Mouse (Mus musculus) thymus, adult 2 months (tissue): ENCODE measurements around the gene Camk2n1.

Experiments
- CTCF ChIP-seq: fragments of 200-500 bp; IDR thresholded peaks from 2 replicates; pipeline ENCODE4 v1.5.1; 2012; ENCODE audit warnings: mild to moderate bottlenecking, control low read depth, low read length, moderate library complexity, borderline replicate concordance; ENCODE audit not compliant: control insufficient read depth, poor library complexity, insufficient read depth; ENCODE audit errors: extremely low read depth
- POLR2A ChIP-seq: fragments of 200-500 bp; IDR thresholded peaks from 2 replicates; pipeline ENCODE4 v1.6.1; 2012; ENCODE audit warnings: mild to moderate bottlenecking, low read length, control low read depth, moderate library complexity; ENCODE audit not compliant: control insufficient read depth, poor library complexity, insufficient read depth; ENCODE audit errors: extremely low read depth

DNA sequence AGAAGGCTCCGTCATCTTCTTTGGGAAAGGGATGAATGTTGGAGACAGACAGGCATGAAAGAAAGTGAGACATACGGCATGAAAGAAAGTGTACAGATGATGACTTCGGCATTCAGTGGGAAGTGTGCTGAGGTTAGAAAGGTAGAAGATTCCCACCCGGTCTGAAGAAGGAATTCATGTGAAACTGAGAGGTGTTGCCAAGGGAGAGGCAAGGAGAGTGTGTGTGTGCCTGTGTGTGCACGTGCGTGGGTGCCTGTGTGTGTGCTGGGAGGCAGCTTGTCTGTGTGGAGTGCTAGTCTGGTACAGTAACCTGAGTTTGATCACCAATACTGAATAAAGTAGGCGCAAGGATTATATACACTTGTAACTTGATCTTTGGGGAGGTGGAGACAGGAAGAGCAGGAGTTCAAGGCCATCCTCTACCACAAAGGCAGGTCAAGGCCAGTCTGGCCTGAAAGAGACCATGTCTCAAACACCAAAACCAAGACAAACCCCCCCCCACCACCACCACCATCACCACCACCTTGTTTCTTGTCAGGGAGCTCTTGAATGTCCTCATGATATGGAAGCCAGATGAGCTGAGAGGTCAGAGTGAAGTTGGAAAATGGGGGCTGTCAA is 42.5 kb upstream of the Camk2n1 start:
- TF ChIP-seq POLR2A (no peak), CTCF (no peak)
